Mouse (Mus musculus) urinary bladder, adult 18-20 months (tissue): ENCODE measurements around the gene Atg5.
"Not testable (repeated sequence)": the region's sequence is repeated elsewhere in the genome, so short reads cannot be mapped to it uniquely, and the experiment has no call there.

Source experiments
- DNase-seq, 2 experiments: peaks; one replicate each; pipeline ENCODE4 v3.0.0; 2022; ENCODE audit warnings: low spot score in 2 of 2, mixed read lengths in 2 of 2

Atg5 gene

GRCm38 (mm10) chr10:44268145-44268860, at the start of gene Atg5:
Atg5 (plus strand) TSS chr10:44268358.
- DNase-seq = peak; percentile 98 to 99

- not testable (repeated sequence) for DNase-seq
These were observed 49.1 kb upstream of the Atg5 start for GRCm38 (mm10) chr10:44219073-44219472.

- no peak for DNase-seq
These were observed 43.8 kb upstream of the Atg5 start for GRCm38 (mm10) chr10:44224345-44224744.

- peak in 1 of 2 experiments; percentile 16 for DNase-seq
These were observed 34.8 kb upstream of the Atg5 start for GRCm38 (mm10) chr10:44233351-44233750.

GRCm38 (mm10) chr10:44235298-44235697, 32.9 kb upstream of the Atg5 start:
- not testable (repeated sequence) for DNase-seq

GRCm38 (mm10) chr10:44256624-44257023, 11.5 kb upstream of the Atg5 start:
- no peak for DNase-seq

- DNase-seq = no peak
These were observed 2.3 kb upstream of the Atg5 start for GRCm38 (mm10) chr10:44265835-44266234.

- DNase-seq = no peak
These were observed 1.6 kb upstream of the Atg5 start for GRCm38 (mm10) chr10:44266561-44266960.

- no peak for DNase-seq
These were observed 574 bp upstream of the Atg5 start for GRCm38 (mm10) chr10:44267426-44268142.

GRCm38 (mm10) chr10:44269211-44269610, 1.1 kb downstream of the Atg5 start:
- DNase-seq = no peak

- no peak for DNase-seq
These were observed 14.2 kb downstream of the Atg5 start for GRCm38 (mm10) chr10:44282323-44282722.

GRCm38 (mm10) chr10:44285106-44285505, 16.9 kb downstream of the Atg5 start:
- DNase-seq = no peak

GRCm38 (mm10) chr10:44285935-44286334, 17.8 kb downstream of the Atg5 start:
- no peak for DNase-seq

GRCm38 (mm10) chr10:44290876-44291275, 22.7 kb downstream of the Atg5 start:
- DNase-seq = no peak

GRCm38 (mm10) chr10:44292205-44292604, 24.0 kb downstream of the Atg5 start:
- DNase-seq = no peak

GRCm38 (mm10) chr10:44299165-44299564, 31.0 kb downstream of the Atg5 start:
- DNase-seq = no peak

GRCm38 (mm10) chr10:44300078-44300477, 31.9 kb downstream of the Atg5 start:
- DNase-seq = no peak

GRCm38 (mm10) chr10:44303648-44304329, 35.6 kb downstream of the Atg5 start:
- no peak for DNase-seq

GRCm38 (mm10) chr10:44304330-44304717, 36.2 kb downstream of the Atg5 start:
- DNase-seq = no peak

- no peak for DNase-seq
These were observed 36.7 kb downstream of the Atg5 start for GRCm38 (mm10) chr10:44304845-44305244.

GRCm38 (mm10) chr10:44306308-44306707, 38.1 kb downstream of the Atg5 start:
- no peak for DNase-seq

- DNase-seq = no peak
These were observed 40.1 kb downstream of the Atg5 start for GRCm38 (mm10) chr10:44308280-44308679.

- DNase-seq = no peak
These were observed 41.1 kb downstream of the Atg5 start for GRCm38 (mm10) chr10:44309250-44309649.
